Mouse (Mus musculus) hindbrain, embryonic 13.5 days (tissue): ENCODE data around the gene Nfia. TPM values are rescaled to one million over a fixed set of nuclear protein-coding genes. Genes with fewer than 3 reads are reported as not detected.

Source experiments
- ATAC-seq: fragments of 200-750 bp; cut with Nextera tagmentation; 2 replicates; pipeline ENCODE4 v1.8.0; 2017; ENCODE audit warnings: moderate TSS enrichment; ENCODE audit not compliant: low FRiP score
- H3K27ac ChIP-seq: fragments of 300-500 bp; sonication (generic); 2 replicates; pipeline ENCODE4 v1.5.1; 2015; ENCODE audit warnings: inconsistent platforms, mild to moderate bottlenecking, moderate library complexity
- H3K27me3 ChIP-seq: fragments of 300-500 bp; sonication (generic); 2 replicates; pipeline ENCODE4 v1.6.1; 2015; ENCODE audit warnings: mild to moderate bottlenecking, inconsistent platforms
- H3K36me3 ChIP-seq: fragments of 300-500 bp; sonication (generic); 2 replicates; pipeline ENCODE4 v1.6.1; 2015; ENCODE audit warnings: mild to moderate bottlenecking, inconsistent platforms
- H3K4me1 ChIP-seq: fragments of 300-500 bp; sonication (generic); replicated peaks from 2 replicates; pipeline ENCODE4 v1.6.1; 2015; ENCODE audit warnings: inconsistent platforms
- H3K4me2 ChIP-seq: fragments of 300-500 bp; sonication (generic); 2 replicates; pipeline ENCODE4 v1.6.1; 2015; ENCODE audit warnings: inconsistent platforms, mild to moderate bottlenecking, moderate library complexity
- H3K4me3 ChIP-seq: fragments of 300-500 bp; sonication (generic); 2 replicates; pipeline ENCODE4 v1.5.1; 2015; ENCODE audit warnings: mild to moderate bottlenecking, inconsistent platforms
- H3K9ac ChIP-seq: fragments of 300-500 bp; sonication (generic); 2 replicates; pipeline ENCODE4 v1.6.1; 2015; ENCODE audit warnings: mild to moderate bottlenecking, inconsistent platforms
- H3K9me3 ChIP-seq: fragments of 300-500 bp; sonication (generic); 2 replicates; pipeline ENCODE4 v1.6.1; 2016; ENCODE audit warnings: inconsistent platforms
- WGBS: fragments of 180-500 bp; shearing (Covaris S2); methylation state at CpG from one replicate; pipeline ENCODE4 v1.1.7; 2015; 5-methylcytosine and 5-hydroxymethylcytosine counted together
- polyA plus RNA-seq: library from polyadenylated mRNA; unstranded; fragments of >200 nt; fragmentation: Nextera tagmentation; extraction: Ambion mirVana; gene quantifications from 2 replicates; pipeline ENCODE4 v1.2.1, GENCODE M21; 2015

Gene Nfia
- polyA plus RNA-seq, 1 experiment from 2014 or later, result 53.2 TPM

DNA sequence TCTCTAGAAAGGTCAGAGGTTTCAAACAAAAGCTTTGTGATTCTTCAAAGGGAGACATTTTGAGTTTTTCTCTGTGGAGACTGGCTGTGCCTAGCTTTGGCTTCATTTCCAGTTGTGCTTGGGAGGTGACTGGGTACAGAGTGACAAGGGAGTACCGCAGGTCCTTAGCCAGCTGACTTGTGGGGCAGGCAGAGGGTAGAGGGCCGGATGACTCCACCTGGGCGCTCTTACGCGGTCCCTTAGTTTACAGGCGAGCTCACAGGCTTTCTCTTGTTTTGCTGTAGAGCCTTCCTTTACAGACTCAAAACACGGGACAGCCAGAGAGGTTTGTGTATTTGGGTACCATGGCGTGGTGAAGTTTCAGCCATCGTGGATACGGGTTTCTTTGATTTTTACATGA lies 21.4 kb downstream of the Nfia start:
- H3K4me3 ChIP-seq, result no peak overlapping the region
- no peak for ATAC-seq
- no peaks in the 10 kb centered on the region for H3K27me3 ChIP-seq
- no peaks in the 10 kb centered on the region for H3K36me3 ChIP-seq
- H3K4me1 ChIP-seq, result peaks cover 39% of the 10 kb centered on the region
- H3K9me3 ChIP-seq, result no peaks in the 10 kb centered on the region
- no peak overlapping the region for H3K9ac ChIP-seq
- peak overlapping the region; percentile 26; the same call in 1 of the 2 replicates for H3K4me2 ChIP-seq
- 60% methylated on average over 10 of the region's 10 CpGs for WGBS
- no peak overlapping the region for H3K27ac ChIP-seq

GRCm38 (mm10) chr4:97794865-97795264 lies 22.3 kb downstream of the Nfia start:
- no peak overlapping the region for H3K9ac ChIP-seq
- WGBS, result 87% methylated on average over 4 of the region's 4 CpGs
- no peak overlapping the region for H3K27ac ChIP-seq

GRCm38 (mm10) chr4:97795957-97796356 lies 23.4 kb downstream of the Nfia start:
- 0 out of 2 replicates have a peak overlapping the region, but pooled peaks have one; percentile 9 for H3K4me2 ChIP-seq
- H3K4me3 ChIP-seq, result no peak overlapping the region
- ATAC-seq, result no peak
- H3K27me3 ChIP-seq, result no peaks in the 10 kb centered on the region
- peak overlapping the region; percentile 55 for H3K27ac ChIP-seq
- no peaks in the 10 kb centered on the region for H3K9me3 ChIP-seq
- peaks cover 26% of the 10 kb centered on the region for H3K4me1 ChIP-seq
- 0 out of 2 replicates have a peak, but pooled peaks cover 3% of the 10 kb centered on the region for H3K36me3 ChIP-seq
- WGBS, result 65% methylated on average over 5 of the region's 5 CpGs
- no peak overlapping the region for H3K9ac ChIP-seq

More at GRCm38 (mm10) chr4:97794865-97795264, 22.3 kb downstream of the Nfia start:
- no peaks in the 10 kb centered on the region for H3K27me3 ChIP-seq
- no peak overlapping the region for H3K4me3 ChIP-seq
- no peaks in the 10 kb centered on the region for H3K9me3 ChIP-seq
- H3K4me2 ChIP-seq, result no peak overlapping the region
- no peaks in the 10 kb centered on the region for H3K36me3 ChIP-seq
- peaks cover 30% of the 10 kb centered on the region for H3K4me1 ChIP-seq
- no peak for ATAC-seq

GRCm38 (mm10) chr4:97796505-97796904 lies 24.0 kb downstream of the Nfia start:
- Histone ChIP-seq H3K27ac (no peak overlapping the region; the same call in 1 of the 2 replicates), H3K4me1 (peaks cover 26% of the 10 kb centered on the region), H3K9ac (no peak overlapping the region), H3K36me3 (0 out of 2 replicates have a peak, but pooled peaks cover 3% of the 10 kb centered on the region), H3K27me3 (no peaks in the 10 kb centered on the region), H3K4me2 (no peak overlapping the region), H3K9me3 (no peaks in the 10 kb centered on the region), H3K4me3 (no peak overlapping the region)
- no peak for ATAC-seq
- WGBS, result 77% methylated on average over 10 of the region's 10 CpGs

GRCm38 (mm10) chr4:97803791-97804190 lies 31.3 kb downstream of the Nfia start:
- Histone ChIP-seq H3K4me1 (peaks cover 22% of the 10 kb centered on the region), H3K36me3 (peaks cover 6% of the 10 kb centered on the region; the same call in 1 of the 2 replicates), H3K27me3 (no peaks in the 10 kb centered on the region), H3K27ac (no peak overlapping the region), H3K9me3 (no peaks in the 10 kb centered on the region), H3K4me3 (no peak overlapping the region), H3K4me2 (no peak overlapping the region), H3K9ac (no peak overlapping the region)
- no peak for ATAC-seq
- WGBS, result 56% methylated on average over 3 of the region's 3 CpGs

- H3K4me1 ChIP-seq, result peaks cover 26% of the 10 kb centered on the region
- WGBS, result 50% methylated on average over 5 of the region's 5 CpGs
- H3K9ac ChIP-seq, result no peak overlapping the region
- no peak overlapping the region for H3K27ac ChIP-seq
- H3K4me2 ChIP-seq, result no peak overlapping the region
- no peak for ATAC-seq
- H3K4me3 ChIP-seq, result no peak overlapping the region
- peaks cover 6% of the 10 kb centered on the region; the same call in 1 of the 2 replicates for H3K36me3 ChIP-seq
- H3K9me3 ChIP-seq, result no peaks in the 10 kb centered on the region
- H3K27me3 ChIP-seq, result no peaks in the 10 kb centered on the region
Measured at GRCm38 (mm10) chr4:97804638-97805037, 32.1 kb downstream of the Nfia start.

- Histone ChIP-seq H3K27ac (peak overlapping the region; percentile 62; the same call in 1 of the 2 replicates), H3K9ac (no peak overlapping the region), H3K4me3 (no peak overlapping the region), H3K4me2 (no peak overlapping the region), H3K27me3 (no peaks in the 10 kb centered on the region), H3K36me3 (peaks cover 5% of the 10 kb centered on the region; the same call in 1 of the 2 replicates), H3K9me3 (no peaks in the 10 kb centered on the region), H3K4me1 (peaks cover 30% of the 10 kb centered on the region)
- WGBS, result 25% methylated on average over 2 of the region's 2 CpGs
- ATAC-seq, result no peak
Measured at GRCm38 (mm10) chr4:97805255-97805654, 32.7 kb downstream of the Nfia start.

DNA sequence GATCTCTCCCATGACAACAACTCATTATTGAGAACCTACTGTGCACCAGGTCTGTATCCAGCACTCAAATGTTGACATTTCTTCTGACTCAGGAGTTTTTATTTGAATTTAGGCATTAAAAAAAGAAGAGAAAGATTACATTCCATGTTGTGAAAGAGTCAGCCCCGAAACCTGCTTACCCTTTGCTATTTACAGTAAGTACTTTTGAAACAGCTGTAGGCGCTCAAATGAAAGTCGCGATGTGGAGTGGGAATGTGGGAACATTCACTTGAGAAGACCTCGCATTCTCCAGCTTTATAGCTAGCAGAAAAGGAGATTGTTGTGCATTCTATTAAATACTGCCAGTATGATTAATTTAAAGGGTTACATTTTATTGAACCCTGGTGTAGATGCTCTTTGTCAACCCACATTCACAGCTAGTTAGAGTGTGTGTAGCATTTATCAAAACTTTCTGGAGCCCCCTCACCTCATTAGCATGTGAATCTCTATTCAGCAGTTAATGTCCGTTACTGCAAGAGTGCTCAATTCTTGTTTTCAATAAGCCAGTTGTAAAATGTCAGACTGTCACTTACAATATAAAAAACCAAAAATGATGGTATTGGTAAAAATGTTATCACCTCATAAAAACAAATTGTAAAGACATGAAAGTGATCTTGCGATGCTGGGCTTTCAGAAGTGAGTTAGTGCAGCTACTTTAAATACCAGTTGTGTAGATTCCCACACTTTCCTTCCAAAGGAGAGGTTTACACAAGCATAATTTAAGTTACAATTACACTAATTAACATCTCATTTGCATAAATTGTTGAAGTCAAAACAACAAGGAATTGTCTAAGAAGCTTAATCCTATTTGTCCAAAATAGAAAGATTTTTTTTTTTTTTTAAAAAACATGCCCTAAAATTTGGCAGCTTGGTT lies 33.6 kb downstream of the Nfia start:
- Histone ChIP-seq H3K27ac (no peak overlapping the region), H3K4me2 (no peak overlapping the region), H3K9me3 (no peaks in the 10 kb centered on the region)

GRCm38 (mm10) chr4:97806924-97807323 lies 34.4 kb downstream of the Nfia start:
- ATAC-seq, result 0 out of 2 replicates have a peak, but pooled peaks have one; percentile 36
- Histone ChIP-seq H3K9me3 (no peaks in the 10 kb centered on the region), H3K4me1 (peaks cover 33% of the 10 kb centered on the region), H3K27me3 (no peaks in the 10 kb centered on the region), H3K4me2 (no peak overlapping the region), H3K4me3 (no peak overlapping the region), H3K27ac (no peak overlapping the region), H3K9ac (no peak overlapping the region), H3K36me3 (peaks cover 3% of the 10 kb centered on the region; the same call in 1 of the 2 replicates)
- WGBS, result 72% methylated on average over 2 of the region's 2 CpGs

More for the DNA sequence above, 33.6 kb downstream of the Nfia start:
- no peak overlapping the region for H3K4me3 ChIP-seq
- 28% methylated on average over 7 of the region's 7 CpGs for WGBS
- H3K4me1 ChIP-seq, result peaks cover 33% of the 10 kb centered on the region
- H3K36me3 ChIP-seq, result peaks cover 3% of the 10 kb centered on the region; the same call in 1 of the 2 replicates
- H3K9ac ChIP-seq, result no peak overlapping the region
- 0 out of 2 replicates have a peak, but pooled peaks have one; percentile 54 for ATAC-seq
- H3K27me3 ChIP-seq, result no peaks in the 10 kb centered on the region

GRCm38 (mm10) chr4:97808885-97809284 lies 36.4 kb downstream of the Nfia start:
- no peak overlapping the region for H3K4me3 ChIP-seq
- ATAC-seq, result no peak

DNA sequence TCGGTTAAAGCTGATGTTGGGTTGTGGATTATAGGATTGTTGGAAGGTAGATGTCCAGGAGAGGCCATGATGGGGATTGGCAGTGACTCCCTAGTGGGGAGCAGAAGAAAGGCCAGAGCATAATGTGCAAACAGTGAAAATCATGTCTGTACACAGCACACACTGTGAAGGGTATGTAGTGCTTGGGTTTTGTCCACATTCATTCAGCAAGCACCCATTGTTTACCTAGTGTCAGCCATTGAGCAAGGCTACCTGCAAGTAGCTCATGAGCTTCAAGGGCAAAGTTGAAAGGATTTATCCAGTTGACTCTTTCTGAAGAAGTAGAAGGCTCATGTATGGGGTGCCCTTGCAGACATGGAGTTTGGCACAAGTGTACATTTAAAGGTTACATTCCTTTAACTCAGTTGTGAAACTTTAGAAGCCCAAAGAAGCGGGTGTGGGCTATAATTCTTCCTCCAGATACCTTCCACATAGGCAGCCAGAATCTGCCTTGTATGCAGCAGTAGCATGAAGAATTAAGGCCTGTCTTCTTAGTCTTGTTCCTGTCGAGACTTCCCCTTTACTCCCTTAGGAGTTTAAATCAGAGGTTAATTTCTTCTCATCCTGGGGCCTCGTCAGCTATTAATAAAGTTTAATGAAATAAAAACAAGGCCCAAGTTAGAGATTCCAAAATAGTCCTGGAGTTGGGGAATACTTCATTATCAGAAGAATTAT lies 37.2 kb downstream of the Nfia start:
- ATAC-seq, result no peak
- no peak overlapping the region for H3K27ac ChIP-seq
- H3K9ac ChIP-seq, result no peak overlapping the region
- no peak overlapping the region for H3K4me3 ChIP-seq
- 75% methylated on average over 4 of the region's 4 CpGs for WGBS
- H3K27me3 ChIP-seq, result no peaks in the 10 kb centered on the region
- H3K9me3 ChIP-seq, result no peaks in the 10 kb centered on the region
- no peaks in the 10 kb centered on the region for H3K36me3 ChIP-seq
- no peak overlapping the region for H3K4me2 ChIP-seq
- peaks cover 26% of the 10 kb centered on the region for H3K4me1 ChIP-seq

More at GRCm38 (mm10) chr4:97808885-97809284, 36.4 kb downstream of the Nfia start:
- Histone ChIP-seq H3K27ac (no peak overlapping the region), H3K4me1 (peaks cover 28% of the 10 kb centered on the region), H3K27me3 (no peaks in the 10 kb centered on the region), H3K4me2 (no peak overlapping the region), H3K9ac (no peak overlapping the region), H3K9me3 (no peaks in the 10 kb centered on the region), H3K36me3 (no peaks in the 10 kb centered on the region)
- WGBS, result 92% methylated on average over 3 of the region's 3 CpGs

- Histone ChIP-seq H3K36me3 (no peaks in the 10 kb centered on the region), H3K27me3 (no peaks in the 10 kb centered on the region), H3K4me1 (peaks cover 23% of the 10 kb centered on the region), H3K4me3 (no peak overlapping the region), H3K27ac (no peak overlapping the region), H3K4me2 (no peak overlapping the region), H3K9me3 (no peaks in the 10 kb centered on the region), H3K9ac (no peak overlapping the region)
- 81% methylated on average over 7 of the region's 7 CpGs for WGBS
- no peak for ATAC-seq
Measured at GRCm38 (mm10) chr4:97810348-97810939, 37.9 kb downstream of the Nfia start.
